Mouse (Mus musculus) neutrophil, adult 83 days (primary cell): ENCODE results near the gene Gm21454. TPM values are rescaled to one million over a fixed set of nuclear protein-coding genes. Genes with fewer than 3 reads are reported as not detected.

Experiments
- total RNA-seq, 2 experiments: library from RNA; stranded (reverse); gene quantifications; one replicate each; pipeline ENCODE4 v1.2.4; 2023

Gm21454 gene
- total RNA-seq = not detected

DNA sequence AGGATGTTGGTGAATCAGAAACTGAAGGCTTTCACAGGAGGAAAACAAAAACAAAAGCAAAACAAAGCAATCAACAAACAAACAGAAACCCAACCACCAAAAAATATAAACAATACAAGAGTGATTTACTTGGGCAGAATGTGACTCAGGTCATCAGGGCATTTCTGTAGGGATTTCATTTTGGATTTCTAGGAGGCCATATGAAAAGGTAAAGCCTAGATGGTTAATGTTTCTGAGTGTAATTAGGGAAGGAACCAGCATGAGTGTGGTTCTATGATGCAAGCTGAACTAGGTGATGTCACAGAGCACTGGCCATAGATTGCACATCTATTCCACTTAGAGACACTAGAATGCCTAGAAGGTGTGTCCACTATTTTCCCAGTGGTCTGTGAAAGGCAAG lies at the start of gene Gm21454, which contains the start of gene Gm21440:
Gene Gm21454 (plus strand): TSS at position 352 of the 400 bp plus-strand sequence.
Gene Gm21440 (plus strand): TSS at position 301 of the 400 bp plus-strand sequence.

DNA sequence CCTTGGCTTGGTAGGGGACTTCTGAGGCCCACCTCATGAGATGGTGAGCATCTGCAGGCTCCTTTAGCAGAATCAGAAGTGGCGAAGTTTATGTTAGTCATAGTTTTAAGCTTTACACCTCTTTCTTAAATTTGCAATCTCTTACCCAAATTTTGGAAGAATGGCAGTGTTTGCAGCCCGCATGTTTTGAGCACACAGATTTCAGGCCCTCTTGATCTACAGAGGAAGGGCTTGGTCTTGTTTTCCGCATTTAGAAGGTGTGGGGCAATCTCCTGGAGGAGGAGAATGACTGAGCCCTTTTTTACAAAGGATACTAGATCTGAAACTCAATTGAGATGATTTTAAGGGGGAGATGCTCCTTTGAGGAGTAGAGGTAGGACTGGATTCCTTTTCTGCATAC lies 28.4 kb upstream of the Gm21454 start, which contains the start of gene Gm21828:
Gene Gm21828 (minus strand): TSS at position 101 of the 400 bp plus-strand sequence.

DNA sequence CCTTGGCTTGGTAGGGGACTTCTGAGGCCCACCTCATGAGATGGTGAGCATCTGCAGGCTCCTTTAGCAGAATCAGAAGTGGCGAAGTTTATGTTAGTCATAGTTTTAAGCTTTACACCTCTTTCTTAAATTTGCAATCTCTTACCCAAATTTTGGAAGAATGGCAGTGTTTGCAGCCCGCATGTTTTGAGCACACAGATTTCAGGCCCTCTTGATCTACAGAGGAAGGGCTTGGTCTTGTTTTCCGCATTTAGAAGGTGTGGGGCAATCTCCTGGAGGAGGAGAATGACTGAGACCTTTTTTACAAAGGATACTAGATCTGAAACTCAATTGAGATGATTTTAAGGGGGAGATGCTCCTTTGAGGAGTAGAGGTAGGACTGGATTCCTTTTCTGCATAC lies 96.7 kb downstream of the Gm21454 start, which contains the start of gene Gm21725:
Gene Gm21725 (minus strand): TSS at position 101 of the 400 bp plus-strand sequence.

Other genes starting within 250 kb of the Gm21454 start
- not detected for gene Gm20807, start 209.6 kb upstream of the Gm21454 start, total RNA-seq
- not detected for gene Gm21891, start 119.0 kb upstream of the Gm21454 start, total RNA-seq
- gene Gm21425, start 90.5 kb upstream of the Gm21454 start, total RNA-seq = not detected
- not detected for gene Gm21828, start 28.5 kb upstream of the Gm21454 start, total RNA-seq
- gene Gm21440, start 51 bp upstream of the Gm21454 start, total RNA-seq = not detected
- gene Gm21725, start 96.6 kb downstream of the Gm21454 start, total RNA-seq = not detected
- gene Gm21866, start 213.1 kb downstream of the Gm21454 start, total RNA-seq = not detected
- not detected for gene Gm20773, start 241.6 kb downstream of the Gm21454 start, total RNA-seq